Mouse (Mus musculus): ENCODE results near the gene Psmd13.

- no peak for TF ChIP-seq GATA1 (IDR thresholded peaks at IDR 0.05; ENCODE audit: low read length)
- TF ChIP-seq TAL1 (IDR thresholded peaks at IDR 0.05; ENCODE audit: low read length): no peak
These were observed 25.6 kb upstream of the Psmd13 start, which contains the start of gene Gm45785 for GRCm38 (mm10) chr7:140855860-140856784.
